Mouse (Mus musculus) layer of hippocampus, adult 2 months (tissue): Measurements from ENCODE around the gene Gata3. TPM values are rescaled to one million over a fixed set of nuclear protein-coding genes. Genes with fewer than 3 reads are reported as not detected.

Experiments
- DNase-seq, 2 experiments: peaks; one replicate each; pipeline ENCODE4 v3.0.0; 2022; ENCODE audit warnings: low spot score in 2 of 2
- H3K27ac ChIP-seq: fragments of 200-600 bp; 2 replicates; pipeline ENCODE4 v1.8.1; 2022
- H3K4me3 ChIP-seq: fragments of 200-600 bp; 2 replicates; pipeline ENCODE4 v1.8.1; 2022; ENCODE audit warnings: mild to moderate bottlenecking
- CTCF ChIP-seq: fragments of 200-600 bp; conservative IDR thresholded peaks from 2 replicates; pipeline ENCODE4 v1.8.1; 2022; ENCODE audit warnings: antibody characterized with exemption, mild to moderate bottlenecking, moderate library complexity
- total RNA-seq, 2 experiments: library from RNA; stranded (reverse); gene quantifications; 2 replicates each; pipeline ENCODE4 v1.2.3; 2021

The Gata3 gene
- total RNA-seq, 2 experiments from 2014 or later, result not detected

- no peak for DNase-seq
- no peak for TF ChIP-seq CTCF
- H3K4me3 ChIP-seq, result no peak overlapping the region
- no peak overlapping the region for H3K27ac ChIP-seq
Observed at GRCm38 (mm10) chr2:9875220-9875619, 14.6 kb downstream of the Gata3 start.

- no peak overlapping the region for H3K4me3 ChIP-seq
- H3K27ac ChIP-seq, result no peak overlapping the region
- no peak for DNase-seq
- no peak for TF ChIP-seq CTCF
Observed at GRCm38 (mm10) chr2:9874467-9875219, 15.2 kb downstream of the Gata3 start.

GRCm38 (mm10) chr2:9873757-9874156 lies 16.1 kb downstream of the Gata3 start:
- Histone ChIP-seq H3K4me3 (no peak overlapping the region), H3K27ac (no peak overlapping the region)
- TF ChIP-seq CTCF, result no peak
- no peak for DNase-seq

- no peak overlapping the region for H3K4me3 ChIP-seq
- DNase-seq, result no peak
- H3K27ac ChIP-seq, result no peak overlapping the region
- TF ChIP-seq CTCF, result no peak
Observed at GRCm38 (mm10) chr2:9872682-9873081, 17.2 kb downstream of the Gata3 start.

GRCm38 (mm10) chr2:9871798-9872197 lies 18.0 kb downstream of the Gata3 start:
- no peak for DNase-seq
- no peak overlapping the region for H3K27ac ChIP-seq
- no peak overlapping the region for H3K4me3 ChIP-seq
- TF ChIP-seq CTCF, result no peak

GRCm38 (mm10) chr2:9871141-9871716 lies 18.6 kb downstream of the Gata3 start:
- no peak for DNase-seq
- TF ChIP-seq CTCF, result no peak
- Histone ChIP-seq H3K4me3 (no peak overlapping the region), H3K27ac (no peak overlapping the region)

GRCm38 (mm10) chr2:9867092-9867825 lies 22.6 kb downstream of the Gata3 start:
- TF ChIP-seq CTCF, result no peak
- no peak overlapping the region for H3K27ac ChIP-seq
- no peak for DNase-seq
- no peak overlapping the region for H3K4me3 ChIP-seq

- no peak overlapping the region for H3K27ac ChIP-seq
- no peak overlapping the region for H3K4me3 ChIP-seq
- TF ChIP-seq CTCF, result no peak
- DNase-seq, result no peak
Observed at GRCm38 (mm10) chr2:9860698-9861097, 29.1 kb downstream of the Gata3 start.

- no peak for DNase-seq
Observed at GRCm38 (mm10) chr2:9855861-9856260, 34.0 kb downstream of the Gata3 start.

GRCm38 (mm10) chr2:9852851-9853576 lies 36.8 kb downstream of the Gata3 start:
- DNase-seq, result no peak
- no peak for TF ChIP-seq CTCF
- H3K4me3 ChIP-seq, result no peak overlapping the region
- H3K27ac ChIP-seq, result no peak overlapping the region

More at GRCm38 (mm10) chr2:9855861-9856260, 34.0 kb downstream of the Gata3 start:
- TF ChIP-seq CTCF, result no peak
- Histone ChIP-seq H3K27ac (no peak overlapping the region), H3K4me3 (no peak overlapping the region)

- no peak overlapping the region for H3K4me3 ChIP-seq
- no peak for DNase-seq
- TF ChIP-seq CTCF, result no peak
- H3K27ac ChIP-seq, result no peak overlapping the region
Observed at GRCm38 (mm10) chr2:9835195-9835594, 54.6 kb downstream of the Gata3 start.

GRCm38 (mm10) chr2:9833712-9834111 lies 56.1 kb downstream of the Gata3 start:
- no peak for TF ChIP-seq CTCF
- no peak for DNase-seq
- no peak overlapping the region for H3K4me3 ChIP-seq
- H3K27ac ChIP-seq, result no peak overlapping the region

GRCm38 (mm10) chr2:9827624-9828023 lies 62.2 kb downstream of the Gata3 start:
- TF ChIP-seq CTCF, result no peak
- H3K27ac ChIP-seq, result no peak overlapping the region
- no peak for DNase-seq
- H3K4me3 ChIP-seq, result no peak overlapping the region
